Mouse (Mus musculus) C2C12 (cell line): ENCODE measurements around the gene Luc7l2.

ENCODE experiments used
- CEBPB ChIP-seq: IDR thresholded peaks from one replicate; pipeline ENCODE4 v1.6.1; 2011; ENCODE audit warnings: low read depth, mild to moderate bottlenecking, control low read depth, moderate library complexity
- CTCF ChIP-seq: IDR thresholded peaks from one replicate; pipeline ENCODE4 v1.5.1; 2011; ENCODE audit not compliant: control insufficient read depth, insufficient read depth, insufficient read length
- MAX ChIP-seq: IDR thresholded peaks from one replicate; pipeline ENCODE4 v1.6.1; 2011; ENCODE audit warnings: mild to moderate bottlenecking, control low read depth
- MYOD1 ChIP-seq: IDR thresholded peaks from one replicate; pipeline ENCODE4 v1.6.1; 2011; ENCODE audit warnings: low read depth; ENCODE audit not compliant: control insufficient read depth, insufficient read length
- MYOG ChIP-seq: IDR thresholded peaks from one replicate; pipeline ENCODE4 v1.6.1; 2011; ENCODE audit not compliant: control insufficient read depth, insufficient read length; ENCODE audit errors: extremely low read depth
- USF1 ChIP-seq: IDR thresholded peaks from one replicate; pipeline ENCODE4 v1.6.1; 2011; ENCODE audit warnings: low read depth, mild to moderate bottlenecking, control low read depth, moderate library complexity

DNA sequence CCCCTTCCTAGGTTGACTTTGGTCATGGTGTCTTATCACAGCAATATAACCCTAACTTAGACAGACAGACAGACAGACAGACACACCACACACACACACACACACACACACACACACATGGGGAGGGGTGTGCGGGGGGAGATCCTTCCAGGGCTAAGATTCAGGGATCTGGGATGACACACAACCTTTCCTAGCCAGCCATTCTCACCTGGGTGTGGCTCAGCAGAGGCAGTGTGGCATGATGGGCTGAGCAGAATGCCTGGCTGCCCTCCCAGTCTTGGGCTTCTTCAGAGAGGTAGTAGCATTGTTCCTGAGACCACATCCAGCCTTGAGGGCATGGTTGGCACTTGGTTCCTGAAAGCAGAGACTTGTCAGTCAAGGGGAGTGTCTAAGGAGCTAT, 78.4 kb downstream of the Luc7l2 start:
- TF ChIP-seq CTCF, result no peak
- TF ChIP-seq MAX, result no peak
- TF ChIP-seq MYOG, result no peak
- TF ChIP-seq USF1, result no peak
- no peak for TF ChIP-seq CEBPB
- TF ChIP-seq MYOD1, result no peak
